Mouse (Mus musculus): ENCODE measurements at regions not wholly inside any gene's neighbourhood (a gene's known extent, or its start where the extent isn't known, plus 50 kb on each side); places are given as distances from the start of the nearest gene placed in this dataset.

- in situ Hi-C loops (cut with MboI): no loop called here
Measured at GRCm38 (mm10) chr1:137010240-137010926, 50.1 kb upstream of the Nr5a2 start.

Data from mature B cell (primary cell).